Mouse (Mus musculus) adrenal gland, adult 18-20 months (tissue): ENCODE data around the gene Zfp69. TPM values are rescaled to one million over a fixed set of nuclear protein-coding genes. Genes with fewer than 3 reads are reported as not detected.

Experiments
- DNase-seq, 2 experiments: peaks; one replicate each; pipeline ENCODE4 v3.0.0; 2021 to 2022; ENCODE audit warnings: low spot score in 2 of 2
- microRNA-seq, 2 experiments: library from miRNA; unstranded; fragments of <30 nt; microRNA quantifications; one replicate each; pipeline ENCODE4 v1.2.0; 2021; ENCODE audit warnings: borderline number of aligned reads in 2 of 2
- total RNA-seq, 2 experiments: library from RNA; stranded (reverse); gene quantifications; 1 replicate in 1 of 2; 2 replicates in 1 of 2; pipeline ENCODE4 v1.2.3; 2021

Gene Zfp69
- total RNA-seq, 2 experiments from 2014 or later: 1.4 to 1.7 TPM

- DNase-seq: no peak
These were observed 64.7 kb downstream of the Zfp69 start for GRCm38 (mm10) chr4:120886811-120887210.

- DNase-seq: no peak
These were observed 65.4 kb downstream of the Zfp69 start for GRCm38 (mm10) chr4:120886131-120886530.

GRCm38 (mm10) chr4:120885208-120886120, 66.0 kb downstream of the Zfp69 start:
- no peak for DNase-seq

- no peak for DNase-seq
These were observed 69.4 kb downstream of the Zfp69 start for GRCm38 (mm10) chr4:120882002-120882625.

- no peak for DNase-seq
These were observed 70.6 kb downstream of the Zfp69 start for GRCm38 (mm10) chr4:120880731-120881432.

Small RNA genes lying within 50 kb of the gene (microRNA-seq; reads per million reads assigned to microRNA genes)
- gene Mir7015: 0 to 0.61 reads per million in 2 experiments

Other genes starting within 250 kb of the Zfp69 start
- 1 to 10 TPM; 1.5 to 3.1 TPM for gene Kcnq4, start 203.1 kb downstream of the Zfp69 start, total RNA-seq
- 10 to 100 TPM; 53.9 to 57.2 TPM for gene Nfyc, start 120.1 kb downstream of the Zfp69 start, total RNA-seq
- gene Rims3, start 96.9 kb downstream of the Zfp69 start, total RNA-seq: 1 to 10 TPM; 9.2 to 10.0 TPM
- 1 to 10 TPM; 8.2 to 8.8 TPM for gene Exo5, start 26.7 kb downstream of the Zfp69 start, total RNA-seq
- 10 to 100 TPM; 28.9 to 34.6 TPM for gene Smap2, start 65.5 kb upstream of the Zfp69 start, total RNA-seq
- gene Col9a2, start 87.7 kb upstream of the Zfp69 start, total RNA-seq: under 1 TPM; 0.33 to 0.42 TPM
- gene Zmpste24, start 146.5 kb upstream of the Zfp69 start, total RNA-seq: 10 to 100 TPM; 39.3 to 51.6 TPM
- gene Tmco2, start 157.5 kb upstream of the Zfp69 start, total RNA-seq: not detected